Mouse (Mus musculus) forebrain, embryonic 15.5 days (tissue): ENCODE data around the gene Gpr101. TPM values are rescaled to one million over a fixed set of nuclear protein-coding genes. Genes with fewer than 3 reads are reported as not detected.
A peak's percentile ranks its signal among the peaks of the same experiment; 100 is the strongest.

Experiments
- ATAC-seq: fragments of 200-750 bp; cut with Nextera tagmentation; replicated peaks from 2 replicates; pipeline ENCODE4 v1.8.0; 2017; ENCODE audit warnings: mild to moderate bottlenecking, moderate TSS enrichment, moderate library complexity
- H3K27ac ChIP-seq: fragments of 300-500 bp; sonication (generic); replicated peaks from 2 replicates; pipeline ENCODE4 v1.5.1; 2015; ENCODE audit warnings: mild to moderate bottlenecking, inconsistent platforms
- H3K27me3 ChIP-seq: fragments of 300-500 bp; sonication (generic); 2 replicates; pipeline ENCODE4 v1.6.1; 2015; ENCODE audit warnings: inconsistent platforms
- H3K36me3 ChIP-seq: fragments of 300-500 bp; sonication (generic); 2 replicates; pipeline ENCODE4 v1.6.1; 2015; ENCODE audit warnings: mild to moderate bottlenecking, inconsistent platforms
- H3K4me1 ChIP-seq: fragments of 300-500 bp; sonication (generic); 2 replicates; pipeline ENCODE4 v1.6.1; 2015; ENCODE audit warnings: inconsistent platforms
- H3K4me2 ChIP-seq: fragments of 300-500 bp; sonication (generic); replicated peaks from 2 replicates; pipeline ENCODE4 v1.6.1; 2015; ENCODE audit warnings: mild to moderate bottlenecking, inconsistent platforms
- H3K4me3 ChIP-seq: fragments of 300-500 bp; sonication (generic); 2 replicates; pipeline ENCODE4 v1.5.1; 2015; ENCODE audit warnings: mild to moderate bottlenecking, inconsistent platforms
- H3K9ac ChIP-seq: fragments of 300-500 bp; sonication (generic); replicated peaks from 2 replicates; pipeline ENCODE4 v1.6.1; 2015; ENCODE audit warnings: mild to moderate bottlenecking, inconsistent platforms
- H3K9me3 ChIP-seq: fragments of 300-500 bp; sonication (generic); 2 replicates; pipeline ENCODE4 v1.6.1; 2016; ENCODE audit warnings: inconsistent platforms
- WGBS: fragments of 180-500 bp; shearing (Covaris S2); methylation state at CpG from one replicate; pipeline ENCODE4 v1.1.7; 2015; ENCODE audit warnings: mixed read lengths; 5-methylcytosine and 5-hydroxymethylcytosine counted together
- polyA plus RNA-seq: library from polyadenylated mRNA; unstranded; fragments of >200 nt; fragmentation: Nextera tagmentation; extraction: Ambion mirVana; gene quantifications from 2 replicates; pipeline ENCODE4 v1.2.1, GENCODE M21; 2015

Gene Gpr101
- 0.09 and 0.18 TPM in 2 replicates for polyA plus RNA-seq

DNA sequence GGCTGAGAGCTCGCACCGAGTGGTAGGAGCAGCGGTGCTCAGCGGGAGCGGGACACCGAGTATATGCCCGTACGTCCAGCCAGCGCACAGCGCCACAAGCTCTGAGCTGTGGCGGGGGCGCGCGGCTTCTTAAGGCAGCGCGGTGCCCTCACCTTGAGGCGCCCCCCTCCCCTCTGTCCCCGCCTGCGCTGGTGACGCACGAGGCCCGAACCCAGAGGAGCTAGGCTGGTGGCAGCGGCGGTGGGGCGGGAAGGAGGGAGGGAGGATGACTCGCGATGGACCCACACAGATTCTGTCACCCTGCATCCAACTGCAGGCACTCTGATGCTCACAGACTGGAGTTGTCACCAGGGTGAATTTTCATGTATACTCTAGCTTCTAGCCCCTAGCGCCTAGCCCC is at the start of gene Gpr101:
TSS of gene Gpr101 (minus strand) at position 124 of the 400 bp plus-strand sequence.
- peak; percentile 78 for ATAC-seq
- Histone ChIP-seq H3K9ac (peak within 1 kb of the TSS; percentile 22), H3K4me2 (peak within 1 kb of the TSS; percentile 67), H3K4me3 (peak within 1 kb of the TSS; percentile 41), H3K27ac (no peak within 1 kb of the TSS), H3K9me3 (no peaks in the 10 kb centered on the region), H3K4me1 (0 out of 2 replicates have a peak, but pooled peaks cover 2% of the 10 kb centered on the region), H3K36me3 (no peaks in the 10 kb centered on the region), H3K27me3 (no peaks in the 10 kb centered on the region)
- 15% methylated on average over 26 of the region's 28 CpGs for WGBS

DNA sequence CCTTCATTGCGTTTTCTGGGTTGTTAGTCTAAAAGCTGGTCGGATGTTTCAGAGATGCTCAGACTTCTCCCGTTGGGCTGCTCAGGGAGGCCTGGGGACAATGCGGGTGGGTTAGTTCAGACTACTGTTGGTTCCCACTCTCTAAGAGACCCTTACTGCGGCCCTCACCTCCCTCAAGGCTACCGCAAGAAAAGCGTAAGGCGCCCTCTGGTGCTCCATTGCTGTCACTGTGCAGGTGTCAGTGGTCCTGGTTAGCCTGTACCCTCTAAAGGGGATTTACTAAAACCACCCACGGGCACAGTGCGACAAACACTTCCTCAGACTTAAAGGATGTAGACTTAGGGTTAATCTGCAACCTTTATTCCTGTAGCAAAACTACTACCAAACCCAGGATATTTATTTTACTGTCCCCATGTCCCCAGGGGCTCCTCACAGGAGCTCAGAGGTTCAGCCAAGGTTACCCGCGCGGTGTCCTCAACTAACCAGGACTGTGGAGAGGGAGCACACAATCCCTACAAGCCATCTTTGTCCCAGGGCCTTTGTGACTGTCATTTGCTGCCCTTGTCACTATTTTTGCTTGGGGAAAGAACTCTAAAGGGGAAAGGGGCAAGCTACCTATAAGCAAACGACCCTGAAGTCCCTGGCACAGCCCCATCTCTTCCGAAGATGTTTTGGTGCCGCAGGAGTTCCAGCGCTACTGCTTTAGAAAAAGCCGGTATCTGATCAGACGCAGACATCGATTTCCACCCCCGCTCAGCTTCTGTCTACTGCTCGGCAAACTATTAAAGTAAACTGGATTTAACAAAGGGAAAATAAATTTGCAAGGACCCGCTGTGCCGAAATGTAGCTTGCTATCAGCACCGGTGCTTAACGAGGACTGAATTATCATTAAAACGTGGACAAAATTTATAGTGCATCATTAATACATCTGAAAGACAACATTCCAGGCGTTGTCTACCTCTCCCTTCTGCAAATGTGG is 17.8 kb upstream of the Gpr101 start:
- Histone ChIP-seq H3K9ac (no peak overlapping the region), H3K4me2 (peak overlapping the region; percentile 44), H3K27me3 (no peaks in the 10 kb centered on the region), H3K4me1 (no peaks in the 10 kb centered on the region), H3K9me3 (no peaks in the 10 kb centered on the region), H3K27ac (no peak overlapping the region), H3K4me3 (peak overlapping the region; percentile 27), H3K36me3 (no peaks in the 10 kb centered on the region)
- peak; percentile 76 for ATAC-seq
- WGBS: 29% methylated on average over 28 of the region's 28 CpGs

DNA sequence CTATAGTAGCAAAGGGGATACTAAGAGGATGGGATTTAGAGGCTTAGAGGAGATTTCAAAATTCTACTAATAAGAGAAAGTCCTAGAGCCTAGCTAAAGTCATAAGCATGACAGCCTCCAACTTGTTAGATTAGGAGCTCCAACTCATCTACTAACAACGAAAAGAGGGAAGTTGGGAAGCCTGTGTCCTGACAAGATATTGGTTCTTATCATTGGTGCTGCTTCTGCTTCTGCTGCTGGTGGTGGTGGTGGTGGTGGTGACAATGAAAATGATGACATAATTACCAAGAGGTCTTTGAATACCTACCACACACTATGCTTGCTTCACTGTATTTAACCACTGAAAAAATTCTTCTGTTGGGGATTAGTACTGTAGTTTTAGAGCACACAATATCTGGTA is 2.7 kb upstream of the Gpr101 start:
- ATAC-seq: no peak

More for the DNA sequence above, 2.7 kb upstream of the Gpr101 start:
- 79% methylated on average over 1 of the region's 1 CpGs for WGBS
- no peak overlapping the region for H3K9ac ChIP-seq
- 0 out of 2 replicates have a peak, but pooled peaks cover 2% of the 10 kb centered on the region for H3K4me1 ChIP-seq
- no peak overlapping the region for H3K4me3 ChIP-seq
- no peaks in the 10 kb centered on the region for H3K27me3 ChIP-seq
- no peak overlapping the region for H3K4me2 ChIP-seq
- H3K9me3 ChIP-seq: no peaks in the 10 kb centered on the region
- no peak overlapping the region for H3K27ac ChIP-seq
- no peaks in the 10 kb centered on the region for H3K36me3 ChIP-seq

Other genes starting within 250 kb of the Gpr101 start
- gene Arhgef6, start 165.0 kb downstream of the Gpr101 start, polyA plus RNA-seq: 4.4 and 7.0 TPM in 2 replicates
- 253 and 254 TPM in 2 replicates for gene Rbmx, start 110.7 kb downstream of the Gpr101 start, polyA plus RNA-seq
- not detected in 2 replicates for gene Gm364, start 94.6 kb downstream of the Gpr101 start, polyA plus RNA-seq